Mouse (Mus musculus) thymus, postnatal 4 days (tissue): ENCODE data around the gene Sfrp5.

Experiments used
- DNase-seq: peaks from one replicate; pipeline ENCODE4 v3.0.0; 2021

Gene Sfrp5

GRCm38 (mm10) chr19:42197066-42197465 lies 5.0 kb downstream of the Sfrp5 start:
- DNase-seq: no peak

GRCm38 (mm10) chr19:42196378-42196777 lies 5.7 kb downstream of the Sfrp5 start:
- no peak for DNase-seq

GRCm38 (mm10) chr19:42193311-42193710 lies 8.7 kb downstream of the Sfrp5 start:
- no peak for DNase-seq

- DNase-seq: peak; percentile 75
Measured at GRCm38 (mm10) chr19:42190494-42190893, 11.6 kb downstream of the Sfrp5 start.

GRCm38 (mm10) chr19:42189735-42190134 lies 12.3 kb downstream of the Sfrp5 start:
- no peak for DNase-seq

- DNase-seq: peak; percentile 59
Measured at GRCm38 (mm10) chr19:42182673-42183072, 19.4 kb downstream of the Sfrp5 start.

GRCm38 (mm10) chr19:42179356-42179755 lies 22.7 kb downstream of the Sfrp5 start:
- DNase-seq: no peak

- DNase-seq: no peak
Measured at GRCm38 (mm10) chr19:42177461-42177860, 24.6 kb downstream of the Sfrp5 start.

GRCm38 (mm10) chr19:42176841-42177240 lies 25.2 kb downstream of the Sfrp5 start:
- DNase-seq: no peak

- peak; percentile 98 for DNase-seq
Measured at GRCm38 (mm10) chr19:42170025-42170969, 31.8 kb downstream of the Sfrp5 start.

GRCm38 (mm10) chr19:42169322-42169975 lies 32.6 kb downstream of the Sfrp5 start:
- DNase-seq: peak; percentile 20

- DNase-seq: no peak
Measured at GRCm38 (mm10) chr19:42167489-42167888, 34.6 kb downstream of the Sfrp5 start.

GRCm38 (mm10) chr19:42166766-42167165 lies 35.3 kb downstream of the Sfrp5 start:
- DNase-seq: no peak

- DNase-seq: peak; percentile 95
Measured at GRCm38 (mm10) chr19:42166130-42166529, 35.9 kb downstream of the Sfrp5 start.

- no peak for DNase-seq
Measured at GRCm38 (mm10) chr19:42164188-42164587, 37.9 kb downstream of the Sfrp5 start.

- DNase-seq: no peak
Measured at GRCm38 (mm10) chr19:42163764-42164163, 38.3 kb downstream of the Sfrp5 start, which contains the start of gene Zfyve27. Gene Zfyve27 (plus strand): TSS chr19:42163951.

GRCm38 (mm10) chr19:42158246-42159017 lies 43.6 kb downstream of the Sfrp5 start:
- no peak for DNase-seq

- DNase-seq: peak; percentile 43
Measured at GRCm38 (mm10) chr19:42157493-42158237, 44.4 kb downstream of the Sfrp5 start.

- DNase-seq: peak; percentile 81
Measured at GRCm38 (mm10) chr19:42151990-42152389, 50.1 kb downstream of the Sfrp5 start.

GRCm38 (mm10) chr19:42148569-42148860 lies 53.5 kb downstream of the Sfrp5 start:
- no peak for DNase-seq
